8 mouse cellular contexts compared by ENCODE assay signal in the genomic region with DNA sequence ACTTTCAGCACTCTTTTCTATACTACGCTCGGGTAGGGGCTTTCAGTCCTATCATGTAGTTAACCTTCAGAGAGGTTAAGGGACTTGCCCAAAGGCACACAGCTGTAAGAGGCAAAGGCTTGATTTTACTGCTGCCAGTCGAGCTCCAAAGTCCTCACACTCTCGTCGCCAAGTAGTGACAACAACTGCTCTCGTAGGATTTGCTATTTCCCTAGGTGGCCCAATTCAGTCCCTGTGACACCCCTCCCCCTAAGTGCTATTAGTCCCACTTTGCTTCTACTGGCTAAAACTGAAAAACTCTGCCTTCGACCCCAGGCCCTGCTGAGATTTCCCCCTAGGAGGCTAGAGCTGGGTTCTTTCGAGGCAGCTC. TPM values are rescaled to one million over a fixed set of nuclear protein-coding genes. Genes with fewer than 3 reads are reported as not detected.
A peak's percentile ranks its signal among the peaks of the same experiment; 100 is the strongest.
DNase-seq lines count a peak whose midpoint lies in the region; ATAC-seq and TF ChIP-seq lines count a peak whose summit lies in the region.

No protein-coding gene starts in this region.

- TF ChIP-seq POLR2A in liver, adult 2 months (IDR thresholded peaks at IDR 0.05; ENCODE audit: extremely low read depth, insufficient read depth, low read length), result no peak
- no peak for TF ChIP-seq POLR2A in thymus, adult 2 months (IDR thresholded peaks at IDR 0.05; ENCODE audit: control insufficient read depth, extremely low read depth, insufficient read depth, low read length, poor library complexity)

- peaks cover 28% of the 10 kb centered on the region for H3K79me2 ChIP-seq in liver, adult 2 months (ENCODE audit: control insufficient read depth, insufficient read depth, low read length)

- H3K27ac ChIP-seq in liver, adult 2 months (replicated peaks; ENCODE audit: insufficient read depth, low read depth, low read length), result peak overlapping the region; percentile 96
- no peak overlapping the region for H3K27ac ChIP-seq in embryonic facial prominence, embryonic 11.5 days (replicated peaks; ENCODE audit: low read depth, low read length)
- H3K27ac ChIP-seq in kidney, postnatal 0 days, result peak overlapping the region; percentile 71
- no peak overlapping the region for H3K27ac ChIP-seq in neural tube, embryonic 14.5 days (ENCODE audit: low read depth, low read length)
- no peak overlapping the region for H3K27ac ChIP-seq in thymus, adult 2 months (ENCODE audit: control insufficient read depth, insufficient read depth, low read length)

- WGBS in liver, adult 2 months, result 3% methylated on average over 8 of the region's 8 CpGs
- 1% methylated on average over 8 of the region's 8 CpGs for WGBS in embryonic facial prominence, embryonic 11.5 days
- WGBS in kidney, postnatal 0 days, result 6% methylated on average over 8 of the region's 8 CpGs
- 6% methylated on average over 8 of the region's 8 CpGs for WGBS in neural tube, embryonic 14.5 days
- 31% methylated on average over 8 of the region's 8 CpGs for WGBS in thymus, adult 2 months

- peak overlapping the region; percentile 92 for H3K9ac ChIP-seq in liver, adult 2 months (ENCODE audit: low read depth, low read length)
- H3K9ac ChIP-seq in embryonic facial prominence, embryonic 11.5 days (replicated peaks; ENCODE audit: low read length), result peak overlapping the region; percentile 83
- H3K9ac ChIP-seq in kidney, postnatal 0 days (ENCODE audit: low read depth, low read length), result peak overlapping the region; percentile 79
- H3K9ac ChIP-seq in neural tube, embryonic 14.5 days (replicated peaks; ENCODE audit: low read depth, low read length), result peak overlapping the region; percentile 48; the same call in 1 of the 2 replicates

- no peaks in the 10 kb centered on the region for H3K9me3 ChIP-seq in embryonic facial prominence, embryonic 11.5 days (replicated peaks; ENCODE audit: control insufficient read depth, low read length)
- no peaks in the 10 kb centered on the region for H3K9me3 ChIP-seq in kidney, postnatal 0 days (replicated peaks; ENCODE audit: low read length)
- no peaks in the 10 kb centered on the region for H3K9me3 ChIP-seq in neural tube, embryonic 14.5 days (ENCODE audit: control insufficient read depth, low read length)

- no peak for TF ChIP-seq CTCF in liver, adult 2 months (IDR thresholded peaks at IDR 0.05; ENCODE audit: low read depth, low read length)
- TF ChIP-seq CTCF in kidney, postnatal 0 days (IDR thresholded peaks at IDR 0.05; ENCODE audit: low read depth), result no peak
- TF ChIP-seq CTCF in thymus, adult 2 months (IDR thresholded peaks at IDR 0.05; ENCODE audit: borderline replicate concordance, control insufficient read depth, extremely low read depth, insufficient read depth, low read length, poor library complexity), result no peak

- H3K4me1 ChIP-seq in liver, adult 2 months (ENCODE audit: control insufficient read depth, insufficient read depth, low read length), result peaks cover 31% of the 10 kb centered on the region
- H3K4me1 ChIP-seq in embryonic facial prominence, embryonic 11.5 days (ENCODE audit: control insufficient read depth, insufficient read depth, low read length), result peaks cover 5% of the 10 kb centered on the region; the same call in 1 of the 2 replicates
- H3K4me1 ChIP-seq in kidney, postnatal 0 days (replicated peaks; ENCODE audit: insufficient read depth, low read length), result peaks cover 20% of the 10 kb centered on the region
- H3K4me1 ChIP-seq in neural tube, embryonic 14.5 days (ENCODE audit: control insufficient read depth, insufficient read depth, low read length), result peaks cover 4% of the 10 kb centered on the region; the same call in 1 of the 2 replicates
- H3K4me1 ChIP-seq in thymus, adult 2 months (replicated peaks; ENCODE audit: control insufficient read depth, insufficient read depth, low read length), result peaks cover 8% of the 10 kb centered on the region; the same call in 1 of the 2 replicates

- H3K4me2 ChIP-seq in embryonic facial prominence, embryonic 11.5 days (ENCODE audit: low read depth, low read length), result peak overlapping the region; percentile 89
- peak overlapping the region; percentile 94 for H3K4me2 ChIP-seq in kidney, postnatal 0 days (ENCODE audit: low read length)
- peak overlapping the region; percentile 72 for H3K4me2 ChIP-seq in neural tube, embryonic 14.5 days (ENCODE audit: low read depth, low read length)

- ATAC-seq in embryonic facial prominence, embryonic 11.5 days (replicated peaks; ENCODE audit: insufficient number of reproducible peaks, low FRiP score, low TSS enrichment, low read depth), result no peak
- no peak for ATAC-seq in kidney, postnatal 0 days (replicated peaks; ENCODE audit: low FRiP score, low read depth)
- ATAC-seq in neural tube, embryonic 14.5 days (ENCODE audit: low read depth), result no peak

- H3K36me3 ChIP-seq in liver, adult 2 months (ENCODE audit: control insufficient read depth, insufficient read depth, low read length), result no peaks in the 10 kb centered on the region
- no peaks in the 10 kb centered on the region for H3K36me3 ChIP-seq in embryonic facial prominence, embryonic 11.5 days (replicated peaks; ENCODE audit: control insufficient read depth, insufficient read depth, low read depth, low read length)
- 0 out of 2 replicates have a peak, but pooled peaks cover 4% of the 10 kb centered on the region for H3K36me3 ChIP-seq in kidney, postnatal 0 days (ENCODE audit: insufficient read depth, low read length)
- H3K36me3 ChIP-seq in neural tube, embryonic 14.5 days (ENCODE audit: control insufficient read depth, insufficient read depth, low read length), result no peaks in the 10 kb centered on the region
- H3K36me3 ChIP-seq in thymus, adult 2 months (ENCODE audit: control insufficient read depth, insufficient read depth, low read length), result no peaks in the 10 kb centered on the region

- peak; percentile 95 for DNase-seq in liver, adult 2 months (ENCODE audit: extremely low read depth, low read depth, low spot score)
- DNase-seq in liver, result no peak
- no peak for DNase-seq in embryonic facial prominence, embryonic 11.5 days (ENCODE audit: low spot score)
- DNase-seq in kidney, postnatal 0 days (ENCODE audit: low spot score), result peak; percentile 40
- no peak for DNase-seq in thymus, adult 2 months
- DNase-seq in thymus, postnatal 10 days (ENCODE audit: low spot score in 2 of 2), result no peak
- no peak for DNase-seq in right cerebral cortex, adult 2 months (ENCODE audit: low spot score in 2 of 2)

- H3K4me3 ChIP-seq in liver, adult 2 months (ENCODE audit: insufficient read depth, low read depth, low read length), result peak overlapping the region; percentile 84
- peak overlapping the region; percentile 83 for H3K4me3 ChIP-seq in embryonic facial prominence, embryonic 11.5 days (ENCODE audit: low read depth, low read length)
- H3K4me3 ChIP-seq in kidney, postnatal 0 days (replicated peaks; ENCODE audit: low read depth, low read length), result peak overlapping the region; percentile 83
- H3K4me3 ChIP-seq in neural tube, embryonic 14.5 days (ENCODE audit: low read depth, low read length), result peak overlapping the region; percentile 42
- H3K4me3 ChIP-seq in thymus, adult 2 months (ENCODE audit: control insufficient read depth, insufficient read depth, low read length), result no peak overlapping the region

- no peaks in the 10 kb centered on the region for H3K27me3 ChIP-seq in liver, adult 2 months (ENCODE audit: control insufficient read depth, insufficient read depth, low read length)
- no peaks in the 10 kb centered on the region for H3K27me3 ChIP-seq in embryonic facial prominence, embryonic 11.5 days (ENCODE audit: control insufficient read depth, insufficient read depth, low read length)
- no peaks in the 10 kb centered on the region for H3K27me3 ChIP-seq in kidney, postnatal 0 days (ENCODE audit: insufficient read depth, low read length)
- peaks cover 5% of the 10 kb centered on the region; the same call in 1 of the 2 replicates for H3K27me3 ChIP-seq in neural tube, embryonic 14.5 days (ENCODE audit: control insufficient read depth, insufficient read depth, low read length)
- peaks cover 9% of the 10 kb centered on the region; the same call in 1 of the 2 replicates for H3K27me3 ChIP-seq in thymus, adult 2 months (ENCODE audit: control insufficient read depth, insufficient read depth, low read length)

RNA-seq across cellular contexts. Expression of gene Rhod, which starts 0.5 kb away (rescaled TPM):
- total RNA-seq in liver, adult 2 months (2014; rRNA removed), result 23.9 and 33.7 TPM in 2 replicates
- polyA plus RNA-seq in liver, adult 2 months (2012; rRNA removed), result 34.9 and 39.6 TPM in 2 replicates
- polyA plus RNA-seq in embryonic facial prominence, embryonic 11.5 days (2014; fragmentation: Nextera tagmentation; extraction: Ambion mirVana), result 39.8 and 45.9 TPM in 2 replicates
- polyA plus RNA-seq in kidney, postnatal 0 days (2015; fragmentation: Nextera tagmentation; extraction: Ambion mirVana), result 49.3 and 49.7 TPM in 2 replicates
- polyA plus RNA-seq in neural tube, embryonic 14.5 days (2014; fragmentation: Nextera tagmentation; extraction: Ambion mirVana), result 2.6 and 6.1 TPM in 2 replicates
- 2.6 and 2.9 TPM in 2 replicates for polyA plus RNA-seq in thymus, adult 2 months (2012; rRNA removed)

RNA-seq across cellular contexts. Expression of gene Syt12, which starts 38.5 kb away (rescaled TPM):
- total RNA-seq in liver, adult 2 months (2014; rRNA removed), result 0.27 and 0.28 TPM in 2 replicates
- 0.47 and 0.91 TPM in 2 replicates for polyA plus RNA-seq in liver, adult 2 months (2012; rRNA removed)
- polyA plus RNA-seq in embryonic facial prominence, embryonic 11.5 days (2014; fragmentation: Nextera tagmentation; extraction: Ambion mirVana), result 1.2 and 1.9 TPM in 2 replicates
- 1.5 and 1.8 TPM in 2 replicates for polyA plus RNA-seq in kidney, postnatal 0 days (2015; fragmentation: Nextera tagmentation; extraction: Ambion mirVana)
- polyA plus RNA-seq in neural tube, embryonic 14.5 days (2014; fragmentation: Nextera tagmentation; extraction: Ambion mirVana), result 4.4 and 4.8 TPM in 2 replicates
- 1.6 and 2.0 TPM in 2 replicates for polyA plus RNA-seq in thymus, adult 2 months (2012; rRNA removed)

RNA-seq across cellular contexts. Expression of gene Kdm2a, which starts 40.7 kb away (rescaled TPM):
- 29.6 and 32.7 TPM in 2 replicates for total RNA-seq in liver, adult 2 months (2014; rRNA removed)
- polyA plus RNA-seq in liver, adult 2 months (2012; rRNA removed), result 39.5 and 52.6 TPM in 2 replicates
- 43.5 and 48.3 TPM in 2 replicates for polyA plus RNA-seq in embryonic facial prominence, embryonic 11.5 days (2014; fragmentation: Nextera tagmentation; extraction: Ambion mirVana)
- polyA plus RNA-seq in kidney, postnatal 0 days (2015; fragmentation: Nextera tagmentation; extraction: Ambion mirVana), result 30.0 and 32.8 TPM in 2 replicates
- polyA plus RNA-seq in neural tube, embryonic 14.5 days (2014; fragmentation: Nextera tagmentation; extraction: Ambion mirVana), result 39.1 and 46.3 TPM in 2 replicates
- polyA plus RNA-seq in thymus, adult 2 months (2012; rRNA removed), result 194 and 210 TPM in 2 replicates

RNA-seq across cellular contexts. Expression of gene 2010003K11Rik, which starts 59.6 kb away (rescaled TPM):
- total RNA-seq in liver, adult 2 months (2014; rRNA removed), result 6.3 and 6.6 TPM in 2 replicates
- polyA plus RNA-seq in liver, adult 2 months (2012; rRNA removed), result 5.4 and 7.5 TPM in 2 replicates
- polyA plus RNA-seq in embryonic facial prominence, embryonic 11.5 days (2014; fragmentation: Nextera tagmentation; extraction: Ambion mirVana), result not detected in 2 replicates
- polyA plus RNA-seq in kidney, postnatal 0 days (2015; fragmentation: Nextera tagmentation; extraction: Ambion mirVana), result 0.57 and 0.61 TPM in 2 replicates
- polyA plus RNA-seq in neural tube, embryonic 14.5 days (2014; fragmentation: Nextera tagmentation; extraction: Ambion mirVana), result not detected in 2 replicates
- polyA plus RNA-seq in thymus, adult 2 months (2012; rRNA removed), result 0.90 and 1.2 TPM in 2 replicates

Comparison
In these comparisons a context has a peak if more than half of its experiments do, and no peak if none do; other contexts are left out.
1. DNase-seq: peak in liver, adult 2 months (single experiment) and kidney, postnatal 0 days (single experiment); none in liver (single experiment), embryonic facial prominence, embryonic 11.5 days (single experiment), thymus, adult 2 months (single experiment), thymus, postnatal 10 days (0 of 2) and right cerebral cortex, adult 2 months (0 of 2).
2. H3K27ac ChIP-seq: peak in liver, adult 2 months (single experiment) and kidney, postnatal 0 days (single experiment); none in embryonic facial prominence, embryonic 11.5 days (single experiment), neural tube, embryonic 14.5 days (single experiment) and thymus, adult 2 months (single experiment).
3. Peak in every context shown above with its lines, with median percentiles within 50 percentile points of each other: H3K9ac ChIP-seq and H3K4me2 ChIP-seq.